Mouse (Mus musculus): Measurements from ENCODE around the gene Rflna. TPM values are rescaled to one million over a fixed set of nuclear protein-coding genes. Genes with fewer than 3 reads are reported as not detected.

The Rflna gene
- polyA plus RNA-seq, 2 experiments: 0.15 to 0.38 TPM

GRCm38 (mm10) chr5:125014497-125014896 lies 11.5 kb downstream of the Rflna start:
- 58% methylated on average over 7 of the region's 7 CpGs for WGBS (ENCODE audit: insufficient replicate concordance)
- no peak overlapping the region for H3K9ac ChIP-seq (replicated peaks)
- no peak for ATAC-seq (ENCODE audit: insufficient read depth)
- no peak overlapping the region for H3K27ac ChIP-seq
- no peaks in the 10 kb centered on the region for H3K36me3 ChIP-seq (replicated peaks; ENCODE audit: control insufficient read depth, insufficient read depth, low read depth)
- no peak for DNase-seq (ENCODE audit: low read depth in 3 of 3, low spot score in 3 of 3)
- no peak overlapping the region for H3K4me2 ChIP-seq (ENCODE audit: low read depth)
- no peaks in the 10 kb centered on the region for H3K27me3 ChIP-seq (ENCODE audit: control insufficient read depth, insufficient read depth, low read length)
- H3K4me3 ChIP-seq (ENCODE audit: insufficient read depth in 1 of 2, low read depth in 2 of 2, low read length in 2 of 2): no peak overlapping the region
- no peaks in the 10 kb centered on the region for H3K9me3 ChIP-seq (ENCODE audit: control insufficient read depth, low read length)
- no peaks in the 10 kb centered on the region for H3K4me1 ChIP-seq (replicated peaks; ENCODE audit: control insufficient read depth in 2 of 2, insufficient read depth in 2 of 2, low read length in 1 of 2)
- TF ChIP-seq EP300 (IDR thresholded peaks at IDR 0.05; ENCODE audit: low read depth) (no peak), CTCF (IDR thresholded peaks at IDR 0.05; ENCODE audit: low read depth) (peak; percentile 92)

DNA sequence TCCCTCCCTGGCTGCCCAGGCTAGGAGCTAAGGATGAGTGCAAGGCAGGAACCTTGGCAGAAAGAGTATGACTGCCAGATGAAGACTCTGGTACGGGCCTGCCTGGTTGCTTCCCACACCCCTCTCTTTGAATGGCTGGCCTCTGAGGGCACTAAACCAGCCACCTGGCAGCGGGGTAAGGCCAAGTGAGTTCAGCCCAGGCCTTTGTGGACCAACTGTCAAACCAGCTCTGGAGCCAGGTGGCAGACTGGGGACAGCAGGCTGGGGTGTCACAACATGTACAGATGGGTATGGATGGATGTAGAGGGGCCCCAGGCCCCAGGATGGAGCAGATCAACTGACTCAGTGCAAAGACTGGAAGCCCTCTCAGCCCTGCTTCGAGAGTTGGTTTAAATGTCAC lies 12.0 kb downstream of the Rflna start:
- no peak overlapping the region for H3K4me2 ChIP-seq (ENCODE audit: low read depth)
- TF ChIP-seq CTCF (IDR thresholded peaks at IDR 0.05; ENCODE audit: low read depth) (no peak), EP300 (IDR thresholded peaks at IDR 0.05; ENCODE audit: low read depth) (no peak)
- no peaks in the 10 kb centered on the region for H3K27me3 ChIP-seq (ENCODE audit: control insufficient read depth, insufficient read depth, low read length)
- no peak overlapping the region for H3K9ac ChIP-seq (replicated peaks)
- no peak for DNase-seq (ENCODE audit: low read depth in 3 of 3, low spot score in 3 of 3)
- H3K27ac ChIP-seq: no peak overlapping the region
- no peaks in the 10 kb centered on the region for H3K4me1 ChIP-seq (replicated peaks; ENCODE audit: control insufficient read depth in 2 of 2, insufficient read depth in 2 of 2, low read length in 1 of 2)
- H3K4me3 ChIP-seq (ENCODE audit: insufficient read depth in 1 of 2, low read depth in 2 of 2, low read length in 2 of 2): no peak overlapping the region
- H3K36me3 ChIP-seq (replicated peaks; ENCODE audit: control insufficient read depth, insufficient read depth, low read depth): no peaks in the 10 kb centered on the region
- ATAC-seq (ENCODE audit: insufficient read depth): no peak
- H3K9me3 ChIP-seq (ENCODE audit: control insufficient read depth, low read length): no peaks in the 10 kb centered on the region
- WGBS (ENCODE audit: insufficient replicate concordance): 80% methylated on average over 3 of the region's 3 CpGs

GRCm38 (mm10) chr5:125015576-125015975 lies 12.6 kb downstream of the Rflna start:
- Histone ChIP-seq H3K9me3 (ENCODE audit: control insufficient read depth, low read length) (no peaks in the 10 kb centered on the region), H3K4me1 (replicated peaks; ENCODE audit: control insufficient read depth in 2 of 2, insufficient read depth in 2 of 2, low read length in 1 of 2) (no peaks in the 10 kb centered on the region), H3K4me3 (ENCODE audit: insufficient read depth in 1 of 2, low read depth in 2 of 2, low read length in 2 of 2) (no peak overlapping the region), H3K27ac (no peak overlapping the region), H3K27me3 (ENCODE audit: control insufficient read depth, insufficient read depth, low read length) (no peaks in the 10 kb centered on the region), H3K4me2 (ENCODE audit: low read depth) (no peak overlapping the region), H3K9ac (replicated peaks) (no peak overlapping the region), H3K36me3 (replicated peaks; ENCODE audit: control insufficient read depth, insufficient read depth, low read depth) (no peaks in the 10 kb centered on the region)
- DNase-seq (ENCODE audit: low read depth in 3 of 3, low spot score in 3 of 3): no peak
- TF ChIP-seq CTCF (IDR thresholded peaks at IDR 0.05; ENCODE audit: low read depth) (no peak), EP300 (IDR thresholded peaks at IDR 0.05; ENCODE audit: low read depth) (no peak)
- no peak for ATAC-seq (ENCODE audit: insufficient read depth)
- 83% methylated on average over 9 of the region's 9 CpGs for WGBS (ENCODE audit: insufficient replicate concordance)

GRCm38 (mm10) chr5:125016421-125017242 lies 13.6 kb downstream of the Rflna start:
- 80% methylated on average over 17 of the region's 17 CpGs for WGBS (ENCODE audit: insufficient replicate concordance)
- Histone ChIP-seq H3K36me3 (replicated peaks; ENCODE audit: control insufficient read depth, insufficient read depth, low read depth) (no peaks in the 10 kb centered on the region), H3K27ac (no peak overlapping the region), H3K4me2 (ENCODE audit: low read depth) (no peak overlapping the region), H3K9ac (replicated peaks) (no peak overlapping the region), H3K9me3 (ENCODE audit: control insufficient read depth, low read length) (no peaks in the 10 kb centered on the region), H3K4me1 (replicated peaks; ENCODE audit: control insufficient read depth in 2 of 2, insufficient read depth in 2 of 2, low read length in 1 of 2) (no peaks in the 10 kb centered on the region), H3K4me3 (ENCODE audit: insufficient read depth in 1 of 2, low read depth in 2 of 2, low read length in 2 of 2) (no peak overlapping the region), H3K27me3 (ENCODE audit: control insufficient read depth, insufficient read depth, low read length) (no peaks in the 10 kb centered on the region)
- ATAC-seq (ENCODE audit: insufficient read depth) (no peak), DNase-seq (ENCODE audit: low read depth in 3 of 3, low spot score in 3 of 3) (no peak)
- TF ChIP-seq EP300 (IDR thresholded peaks at IDR 0.05; ENCODE audit: low read depth) (no peak), CTCF (IDR thresholded peaks at IDR 0.05; ENCODE audit: low read depth) (peak; percentile 19; the same call in 1 of the 2 replicates)

DNA sequence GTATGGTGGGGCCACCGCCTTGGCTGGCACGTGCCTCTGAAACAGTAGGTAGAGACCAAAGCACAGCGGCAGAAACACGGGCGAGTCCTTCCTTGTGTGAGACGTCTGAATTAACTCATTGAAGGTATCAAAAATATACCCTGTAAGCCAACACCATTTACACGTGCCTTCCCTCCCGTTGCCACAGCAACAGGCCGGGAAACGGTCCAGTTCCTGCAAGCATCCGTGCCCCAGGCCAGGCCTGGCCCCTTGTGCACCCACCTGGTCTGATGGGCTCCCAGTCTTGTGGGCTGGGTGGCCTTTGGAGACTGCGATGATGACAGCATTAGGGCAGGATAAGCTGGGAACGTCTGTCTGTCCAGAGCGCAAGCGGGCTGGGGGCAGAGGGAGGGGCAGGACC lies 14.3 kb downstream of the Rflna start:
- no peaks in the 10 kb centered on the region for H3K27me3 ChIP-seq (ENCODE audit: control insufficient read depth, insufficient read depth, low read length)
- H3K36me3 ChIP-seq (replicated peaks; ENCODE audit: control insufficient read depth, insufficient read depth, low read depth): no peaks in the 10 kb centered on the region
- TF ChIP-seq CTCF (IDR thresholded peaks at IDR 0.05; ENCODE audit: low read depth) (no peak), EP300 (IDR thresholded peaks at IDR 0.05; ENCODE audit: low read depth) (no peak)
- no peaks in the 10 kb centered on the region for H3K9me3 ChIP-seq (ENCODE audit: control insufficient read depth, low read length)
- no peak overlapping the region for H3K4me3 ChIP-seq (ENCODE audit: insufficient read depth in 1 of 2, low read depth in 2 of 2, low read length in 2 of 2)
- 83% methylated on average over 15 of the region's 15 CpGs for WGBS (ENCODE audit: insufficient replicate concordance)
- no peak overlapping the region for H3K9ac ChIP-seq (replicated peaks)
- DNase-seq (ENCODE audit: low read depth in 3 of 3, low spot score in 3 of 3) (no peak), ATAC-seq (ENCODE audit: insufficient read depth) (no peak)
- H3K4me1 ChIP-seq (replicated peaks; ENCODE audit: control insufficient read depth in 2 of 2, insufficient read depth in 2 of 2, low read length in 1 of 2): no peaks in the 10 kb centered on the region
- no peak overlapping the region for H3K27ac ChIP-seq
- no peak overlapping the region for H3K4me2 ChIP-seq (ENCODE audit: low read depth)
